Mouse (Mus musculus) adrenal gland, postnatal 14 days (tissue): ENCODE data around the gene Gm5089. TPM values are rescaled to one million over a fixed set of nuclear protein-coding genes. Genes with fewer than 3 reads are reported as not detected.
A peak's percentile ranks its signal among the peaks of the same experiment; 100 is the strongest.

ENCODE experiments used
- DNase-seq: peaks from one replicate; pipeline ENCODE4 v3.0.0; 2021; ENCODE audit warnings: mixed read lengths
- total RNA-seq: library from RNA; stranded (reverse); gene quantifications from 2 replicates; pipeline ENCODE4 v1.2.3, GENCODE M21; 2021

Gene Gm5089
- total RNA-seq, 1 experiment from 2014 or later = not detected

GRCm38 (mm10) chr14:122426529-122427203 is 24.2 kb downstream of the Gm5089 start:
- no peak for DNase-seq

GRCm38 (mm10) chr14:122424441-122424840 is 26.5 kb downstream of the Gm5089 start:
- no peak for DNase-seq

GRCm38 (mm10) chr14:122416166-122416771 is 34.6 kb downstream of the Gm5089 start:
- no peak for DNase-seq

- DNase-seq = no peak
Measured at GRCm38 (mm10) chr14:122414786-122415185, 36.1 kb downstream of the Gm5089 start.

GRCm38 (mm10) chr14:122413542-122413928 is 37.4 kb downstream of the Gm5089 start:
- DNase-seq = no peak

- no peak for DNase-seq
Measured at GRCm38 (mm10) chr14:122412841-122413541, 37.9 kb downstream of the Gm5089 start.

- DNase-seq = peak; percentile 14
Measured at GRCm38 (mm10) chr14:122406541-122407219, 44.2 kb downstream of the Gm5089 start.

- no peak for DNase-seq
Measured at GRCm38 (mm10) chr14:122405897-122406540, 44.9 kb downstream of the Gm5089 start.

GRCm38 (mm10) chr14:122405236-122405635 is 45.7 kb downstream of the Gm5089 start:
- no peak for DNase-seq

GRCm38 (mm10) chr14:122404596-122405154 is 46.2 kb downstream of the Gm5089 start:
- DNase-seq = no peak

- no peak for DNase-seq
Measured at GRCm38 (mm10) chr14:122403422-122403940, 47.4 kb downstream of the Gm5089 start.

- no peak for DNase-seq
Measured at GRCm38 (mm10) chr14:122402716-122403258, 48.1 kb downstream of the Gm5089 start.

GRCm38 (mm10) chr14:122401886-122402285 is 49.0 kb downstream of the Gm5089 start:
- DNase-seq = no peak

- no peak for DNase-seq
Measured at GRCm38 (mm10) chr14:122399906-122400305, 51.0 kb downstream of the Gm5089 start.

GRCm38 (mm10) chr14:122398676-122399075 is 52.2 kb downstream of the Gm5089 start:
- no peak for DNase-seq

GRCm38 (mm10) chr14:122393119-122393518 is 57.8 kb downstream of the Gm5089 start:
- DNase-seq = no peak

- no peak for DNase-seq
Measured at GRCm38 (mm10) chr14:122390935-122391334, 60.0 kb downstream of the Gm5089 start.

- DNase-seq = no peak
Measured at GRCm38 (mm10) chr14:122389684-122390370, 61.1 kb downstream of the Gm5089 start.

- DNase-seq = no peak
Measured at GRCm38 (mm10) chr14:122388431-122389031, 62.4 kb downstream of the Gm5089 start.

GRCm38 (mm10) chr14:122387781-122388180 is 63.1 kb downstream of the Gm5089 start:
- no peak for DNase-seq
